Mouse (Mus musculus) left cerebral cortex, postnatal 36 days (tissue): ENCODE results near the gene Gli2. TPM values are rescaled to one million over a fixed set of nuclear protein-coding genes. Genes with fewer than 3 reads are reported as not detected.

Experiments used
- DNase-seq, 2 experiments: peaks; one replicate each; pipeline ENCODE4 v3.0.0; 2021 to 2022; ENCODE audit warnings: low spot score in 2 of 2, mixed read lengths in 1 of 2
- intact Hi-C: fragments of 180-260 bp; cut with DNase I; formaldehyde crosslinking; loops from one replicate; pipeline ENCODE4 v1.15.1; 2025
- total RNA-seq, 2 experiments: library from RNA; stranded (reverse); gene quantifications; 2 replicates each; pipeline ENCODE4 v1.2.3; 2021

Gene Gli2
- total RNA-seq, 2 experiments from 2014 or later: 3.2 to 4.8 TPM

DNA sequence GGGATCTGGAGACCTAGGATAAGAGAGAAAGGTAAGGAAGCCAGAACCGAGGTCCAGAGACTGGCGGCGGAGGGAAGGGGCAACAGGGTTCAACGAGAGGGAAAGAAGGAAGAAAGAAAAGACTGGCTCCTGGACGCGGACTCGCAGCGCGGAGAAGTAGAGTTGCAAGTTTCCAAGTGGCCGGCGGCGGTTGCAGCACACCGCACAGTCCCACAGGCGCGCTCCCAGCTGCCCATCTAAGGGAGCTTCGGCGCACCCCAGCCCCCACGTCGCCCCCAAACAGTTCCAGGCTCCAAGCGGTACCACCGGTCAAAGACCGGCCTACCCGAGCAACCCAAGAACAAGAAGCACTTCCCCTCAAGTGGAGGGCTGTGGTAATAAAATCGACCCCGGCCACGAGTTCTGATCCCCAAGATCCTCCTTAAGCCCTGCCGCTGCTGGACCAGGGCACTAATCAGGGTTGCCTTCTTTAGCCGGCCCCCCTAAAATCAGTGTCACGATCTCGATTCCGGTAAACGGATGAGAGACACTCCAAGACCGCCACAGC, 715 bp downstream of the Gli2 start:
- intact Hi-C loops: loop anchor here (5.0 kb wide), 1 partner anchor 145 kb away; no protein-coding TSS in a partner anchor

DNA sequence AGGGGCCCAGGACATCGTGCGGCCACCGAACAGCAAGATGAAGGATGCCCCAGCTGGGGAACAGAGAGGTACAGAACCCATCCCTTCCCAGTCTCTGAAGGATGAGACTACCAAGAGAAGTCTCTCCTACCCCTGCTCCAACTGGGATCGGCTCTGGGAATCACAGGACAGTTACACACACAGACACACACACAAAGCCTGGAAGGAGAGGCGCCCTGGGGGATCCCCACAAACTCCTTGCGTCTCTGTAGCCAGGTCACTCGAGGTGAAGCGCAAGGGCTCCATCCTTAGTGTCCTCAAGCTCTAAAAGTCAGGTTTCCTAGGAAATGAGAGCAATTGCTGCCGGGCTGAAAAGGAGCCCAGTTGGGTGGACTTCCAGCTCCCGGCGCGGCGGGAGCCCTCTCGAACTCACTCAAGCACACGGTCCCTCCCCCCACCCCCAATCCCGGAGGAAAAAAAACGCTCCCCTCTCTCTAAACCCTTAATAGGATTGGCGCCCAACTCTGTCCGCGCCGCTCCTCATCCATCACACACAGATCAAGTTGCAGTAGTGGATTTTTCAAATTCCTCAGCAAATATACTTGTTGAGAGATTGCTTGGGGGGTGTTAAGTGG, 1.4 kb downstream of the Gli2 start:
- DNase-seq: no peak
- intact Hi-C loops: loop anchor here (5.0 kb wide), 1 partner anchor 145 kb away; no protein-coding TSS in a partner anchor

More for the DNA sequence above, 715 bp downstream of the Gli2 start:
- DNase-seq: no peak

DNA sequence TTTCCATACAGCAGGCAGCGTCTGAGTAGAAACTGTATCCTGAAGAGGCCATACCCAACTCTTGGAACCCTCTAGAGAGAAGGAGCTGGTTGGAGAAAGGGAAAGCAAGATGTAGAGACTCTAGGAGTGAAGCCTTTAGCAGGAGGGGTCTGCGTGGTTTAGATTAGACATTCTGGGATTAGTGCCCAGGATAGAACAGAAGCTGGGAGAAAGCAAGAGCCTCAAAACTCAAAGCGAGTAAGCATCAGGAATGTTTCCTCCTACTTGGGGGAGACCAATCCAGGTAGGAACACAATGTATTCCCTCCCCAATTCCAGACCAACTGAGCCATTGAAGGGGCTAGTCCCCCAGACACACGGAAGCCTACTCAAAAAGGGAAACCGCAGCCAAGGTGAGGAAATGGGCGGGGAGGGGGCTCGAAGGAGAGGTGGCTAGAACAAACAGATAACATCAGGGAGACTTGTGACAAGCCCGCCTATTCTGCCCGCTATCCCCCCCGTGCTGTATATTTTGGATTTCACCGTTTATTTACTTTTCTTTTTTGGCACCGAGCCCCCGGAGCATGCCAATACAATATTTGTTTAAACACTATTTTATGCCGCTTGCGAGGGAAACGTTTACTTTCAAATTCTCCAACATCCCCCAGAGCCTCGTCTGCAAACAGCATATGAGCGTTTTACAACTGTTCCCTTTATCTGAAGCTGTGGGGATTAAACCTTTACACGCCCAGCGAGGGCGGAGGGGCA, 2.1 kb downstream of the Gli2 start:
- intact Hi-C loops: loop anchor here (5.0 kb wide), 1 partner anchor 144 kb away; no protein-coding TSS in a partner anchor

DNA sequence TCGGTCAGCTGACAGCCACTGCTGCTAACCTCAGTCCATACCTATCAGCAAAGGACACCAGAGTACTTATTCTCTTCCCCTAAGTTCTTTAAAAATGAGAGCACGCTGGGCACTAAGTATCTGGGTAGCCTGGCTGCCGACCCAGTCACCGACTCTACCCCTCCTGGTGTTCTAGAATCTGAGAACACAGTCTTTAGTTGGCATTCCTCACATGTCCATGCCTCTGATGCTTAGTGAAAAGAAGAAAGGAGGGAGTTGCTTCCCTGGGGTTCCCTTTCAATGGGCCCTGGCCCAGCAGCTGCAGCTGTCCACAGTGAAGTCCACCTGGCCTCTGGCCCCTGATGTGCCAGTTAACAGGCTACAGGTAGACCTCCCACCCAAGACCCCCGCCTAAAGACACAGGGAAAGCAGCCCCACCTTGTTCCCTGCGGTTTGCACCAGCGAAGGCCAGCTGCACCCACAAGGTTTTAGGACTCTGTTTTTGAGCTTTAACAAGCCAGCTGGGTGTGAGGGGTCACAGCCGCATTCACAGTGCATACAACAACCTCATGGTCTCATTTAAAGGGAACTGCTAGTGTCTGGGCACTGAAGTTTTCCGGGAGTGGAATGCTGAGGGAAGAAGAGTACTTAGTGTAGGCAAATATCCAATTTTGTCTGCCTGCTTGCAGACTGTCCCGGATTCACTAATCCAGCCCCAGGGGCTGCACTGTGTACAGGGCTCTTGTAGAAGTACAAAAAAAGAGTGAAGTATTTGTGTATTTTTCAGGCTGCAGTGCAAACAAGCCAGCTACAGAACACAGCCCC, 3.4 kb downstream of the Gli2 start:
- DNase-seq: no peak
- intact Hi-C loops: loop anchor here (5.0 kb wide), 1 partner anchor 143 kb away; no protein-coding TSS in a partner anchor

More for the DNA sequence above, 2.1 kb downstream of the Gli2 start:
- DNase-seq: no peak

DNA sequence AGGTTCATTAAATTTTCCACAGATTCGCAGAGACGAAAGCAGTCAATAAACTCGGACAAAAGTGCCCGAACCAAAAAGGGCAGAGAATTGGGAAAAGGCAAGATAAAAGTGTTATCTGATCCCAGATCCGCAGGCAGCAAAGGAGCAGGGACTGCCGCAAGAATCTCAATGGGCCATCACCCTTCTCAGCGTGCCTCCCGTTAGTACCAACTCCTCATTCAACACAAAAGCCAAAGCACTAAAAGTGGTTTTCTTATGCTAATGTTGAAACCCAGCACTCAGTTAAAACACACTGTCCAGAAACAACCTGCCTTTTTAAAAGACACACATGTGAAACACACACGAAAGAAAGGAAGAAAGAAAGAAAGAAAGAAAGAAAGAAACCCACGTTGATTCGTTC, 4.4 kb downstream of the Gli2 start:
- DNase-seq: no peak
- intact Hi-C loops: no loop called here

DNA sequence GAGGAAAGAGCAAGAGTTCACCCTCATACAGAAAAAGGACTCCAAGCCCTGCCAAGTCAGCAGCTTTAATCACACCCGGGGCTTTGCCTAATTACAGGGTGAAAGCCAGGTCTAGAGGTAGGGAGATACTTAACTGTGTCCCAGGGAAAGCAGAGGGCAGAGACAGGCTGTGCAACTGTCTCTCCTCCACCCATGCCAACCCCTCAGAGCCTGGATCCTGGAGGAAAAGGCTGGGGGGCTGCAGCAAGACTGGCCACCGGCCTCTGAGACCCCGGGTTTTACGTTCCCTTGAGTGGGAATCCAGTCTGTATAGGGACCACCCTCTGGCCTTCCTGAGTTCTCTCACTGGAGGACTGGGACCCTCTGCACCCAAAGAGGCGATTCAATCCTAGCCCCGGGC, 4.9 kb downstream of the Gli2 start:
- no peak for DNase-seq
- intact Hi-C loops: no loop called here

DNA sequence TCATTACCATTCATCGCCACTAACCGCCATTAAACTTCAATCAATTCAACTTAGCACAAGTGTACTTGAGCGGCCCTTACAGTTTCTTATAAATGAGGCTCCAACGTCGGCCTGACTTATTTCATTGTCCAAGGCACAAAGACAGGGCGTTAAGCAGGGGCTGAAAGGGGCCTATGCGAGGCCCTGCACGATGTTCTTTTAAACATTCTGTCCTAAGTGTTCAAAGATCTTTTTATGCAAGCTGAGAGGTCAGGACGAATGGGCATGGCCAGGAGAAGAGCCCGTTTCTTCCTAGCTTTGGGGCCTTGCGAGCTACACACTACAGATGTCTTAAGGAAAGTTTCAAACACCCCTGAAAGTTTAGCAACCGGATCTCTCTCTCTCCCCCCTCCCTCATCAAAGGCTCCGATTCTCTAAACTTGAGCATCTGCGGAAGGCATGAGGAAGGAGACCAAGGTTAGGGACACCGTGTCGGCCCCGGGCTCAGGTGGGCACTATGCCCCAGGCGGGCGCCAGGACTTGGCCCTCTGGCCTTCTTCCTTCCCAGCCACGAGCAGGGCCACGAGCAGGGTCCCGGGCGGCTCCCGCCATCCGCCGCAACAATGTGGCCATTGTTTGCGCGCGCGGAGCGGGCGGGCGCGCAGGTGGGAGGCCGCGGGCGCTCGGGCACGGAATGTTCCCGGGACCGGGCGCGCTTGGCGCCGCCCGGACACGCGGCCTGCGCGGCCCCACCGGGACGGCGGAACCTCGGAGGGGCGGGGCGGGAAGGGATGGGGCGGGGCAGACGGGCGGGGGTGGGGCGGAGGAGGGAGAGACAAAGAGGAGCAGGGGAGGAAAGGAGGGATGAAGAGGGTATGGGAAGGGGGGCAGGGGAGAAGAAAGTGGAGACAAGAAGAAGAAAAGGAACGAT, 5.7 kb downstream of the Gli2 start:
- DNase-seq: peak; percentile 46 to 50
- intact Hi-C loops: no loop called here

DNA sequence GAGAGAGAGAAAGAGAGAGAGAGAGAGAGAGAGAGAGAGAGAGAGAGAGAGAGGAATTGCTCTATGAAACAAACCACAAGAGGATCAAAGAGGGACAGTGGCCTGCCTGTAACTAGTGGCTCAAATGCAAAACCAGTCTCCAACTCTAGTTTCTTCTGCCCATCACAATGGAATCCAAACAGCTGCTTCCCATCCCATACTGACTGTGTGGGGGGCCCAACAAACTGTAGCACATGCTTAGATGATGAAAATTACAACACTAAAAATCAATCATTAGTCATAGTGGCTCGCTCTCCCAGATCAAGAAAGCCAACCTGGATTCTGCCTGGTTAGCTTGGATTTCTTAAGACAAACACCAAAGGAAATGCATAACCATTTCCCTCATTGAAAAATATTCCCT, 15.0 kb downstream of the Gli2 start:
- intact Hi-C loops: no loop called here

DNA sequence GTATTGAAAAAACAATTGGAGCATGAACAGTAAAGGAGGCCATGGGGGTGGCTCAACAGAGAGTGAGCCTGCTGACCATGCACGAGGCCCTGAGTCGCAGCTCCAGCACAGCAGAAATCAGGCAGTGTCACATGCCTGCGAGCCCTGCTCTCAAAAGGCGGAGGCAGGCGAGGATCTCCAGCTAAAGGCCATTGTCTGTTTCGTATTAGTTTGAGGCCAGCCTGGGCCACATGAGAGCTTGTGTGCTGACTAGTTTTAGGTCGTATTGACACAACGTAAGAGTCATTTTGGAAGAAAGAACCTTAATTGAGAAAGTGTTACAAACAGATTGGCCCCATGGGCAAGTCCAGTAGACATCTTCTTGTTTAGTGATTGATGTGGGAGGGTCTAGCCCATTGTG, 17.5 kb downstream of the Gli2 start:
- DNase-seq: no peak
- intact Hi-C loops: no loop called here

More for the DNA sequence above, 15.0 kb downstream of the Gli2 start:
- no peak for DNase-seq

DNA sequence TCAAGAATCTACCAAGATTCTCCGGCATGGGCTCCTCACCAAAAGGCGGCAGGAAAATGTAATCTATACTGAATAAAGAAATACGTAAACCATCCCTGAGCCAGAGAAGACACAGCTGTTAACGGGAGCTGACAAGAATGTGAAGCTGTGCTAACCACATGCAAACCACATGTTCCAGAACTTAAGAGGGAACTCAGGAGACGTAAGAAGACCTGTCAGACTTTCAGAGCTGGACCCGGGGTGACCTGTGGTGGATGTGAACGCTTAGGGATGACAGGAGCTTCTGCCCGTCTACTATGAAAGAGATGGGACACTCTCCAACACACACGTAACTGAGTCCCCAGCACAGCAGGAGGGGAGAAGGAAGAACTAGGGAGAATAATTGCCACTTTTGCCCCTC, 18.1 kb downstream of the Gli2 start:
- intact Hi-C loops: no loop called here
- DNase-seq: no peak

DNA sequence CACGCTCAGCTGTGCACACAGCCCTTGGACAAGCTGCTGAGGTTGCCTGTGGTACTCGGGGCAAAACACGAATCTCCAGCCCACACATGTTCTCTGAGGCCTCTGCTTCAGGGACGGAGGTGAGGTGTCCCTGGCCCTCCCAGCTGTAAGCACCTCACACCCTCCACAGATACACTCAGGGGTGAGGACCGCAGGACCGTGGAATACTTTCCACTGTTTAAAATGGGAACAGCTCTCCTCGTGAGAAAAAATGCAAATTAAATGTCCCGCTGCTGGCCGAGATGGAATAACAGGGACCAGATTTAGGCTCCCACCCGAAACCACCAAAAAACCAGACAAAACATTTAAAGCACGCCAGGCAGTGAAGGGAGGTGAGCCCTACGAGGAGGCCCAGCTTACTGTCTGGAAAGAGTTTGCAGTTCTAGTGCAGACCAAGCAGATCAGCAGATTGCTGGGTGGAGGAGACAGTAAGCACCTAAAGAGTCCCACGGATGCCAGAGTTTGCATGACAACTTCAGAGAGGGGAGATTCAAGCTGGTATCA, 19.2 kb downstream of the Gli2 start:
- intact Hi-C loops: loop anchor here (5.0 kb wide), 1 partner anchor 127 kb away; no protein-coding TSS in a partner anchor

DNA sequence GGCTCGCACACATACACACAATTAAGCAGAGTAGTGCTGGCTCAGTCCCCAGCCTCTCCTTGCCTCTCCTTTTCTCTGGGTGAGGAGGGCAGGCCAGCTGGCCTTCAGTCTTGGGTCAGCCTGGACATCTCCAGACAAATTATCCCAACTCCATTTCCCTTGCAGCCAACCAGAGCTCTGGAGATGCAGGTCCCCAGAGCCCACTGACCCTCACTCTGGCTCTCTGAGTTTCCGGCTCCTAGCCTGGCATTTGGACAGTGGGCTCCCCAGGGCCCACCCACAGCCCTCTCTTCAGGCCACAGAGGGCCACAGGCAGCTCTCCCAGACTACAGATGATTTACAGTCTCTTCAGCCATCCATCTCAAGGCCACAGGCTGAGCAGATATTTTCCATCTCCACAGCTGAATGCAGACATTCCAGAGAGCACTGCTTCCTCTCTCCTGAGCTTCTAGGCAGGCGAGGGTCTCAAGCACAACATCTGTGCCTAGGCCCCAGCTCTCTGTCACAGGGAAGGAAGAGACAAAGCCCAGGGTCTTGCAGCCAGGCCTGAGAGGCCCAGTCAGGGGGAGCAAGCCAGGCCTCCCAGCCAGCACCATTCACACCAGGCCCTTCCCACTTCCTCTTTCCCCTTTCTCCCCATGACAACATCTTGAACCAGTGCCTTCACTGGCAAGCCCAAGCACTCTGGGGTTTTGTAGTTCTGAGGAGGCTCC, 19.8 kb downstream of the Gli2 start:
- intact Hi-C loops: loop anchor here (5.0 kb wide), 1 partner anchor 126 kb away; no protein-coding TSS in a partner anchor
- no peak for DNase-seq

More for the DNA sequence above, 19.2 kb downstream of the Gli2 start:
- peak; percentile 71 to 73 for DNase-seq

DNA sequence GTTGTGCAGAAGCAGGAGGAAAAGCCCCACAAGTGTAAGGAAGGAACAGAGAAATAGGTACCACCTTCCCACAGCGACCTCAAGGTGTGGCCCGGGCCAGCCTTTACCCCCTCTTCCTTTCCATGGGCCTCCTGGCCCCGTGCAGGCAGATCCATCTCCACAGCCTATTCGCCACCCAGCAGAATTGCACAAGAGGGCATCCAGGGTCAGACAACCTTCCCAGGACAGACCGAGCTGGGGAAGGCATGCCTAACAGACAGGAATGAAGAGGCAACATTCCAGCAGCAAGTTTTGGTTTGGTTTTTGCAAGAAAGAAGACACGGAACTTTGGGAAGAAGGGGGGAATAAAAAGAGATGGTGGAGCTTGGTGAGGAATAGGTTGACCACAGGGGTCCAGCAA, 22.2 kb downstream of the Gli2 start:
- intact Hi-C loops: loop anchor here (5.0 kb wide), 1 partner anchor 124 kb away; no protein-coding TSS in a partner anchor
- DNase-seq: no peak

DNA sequence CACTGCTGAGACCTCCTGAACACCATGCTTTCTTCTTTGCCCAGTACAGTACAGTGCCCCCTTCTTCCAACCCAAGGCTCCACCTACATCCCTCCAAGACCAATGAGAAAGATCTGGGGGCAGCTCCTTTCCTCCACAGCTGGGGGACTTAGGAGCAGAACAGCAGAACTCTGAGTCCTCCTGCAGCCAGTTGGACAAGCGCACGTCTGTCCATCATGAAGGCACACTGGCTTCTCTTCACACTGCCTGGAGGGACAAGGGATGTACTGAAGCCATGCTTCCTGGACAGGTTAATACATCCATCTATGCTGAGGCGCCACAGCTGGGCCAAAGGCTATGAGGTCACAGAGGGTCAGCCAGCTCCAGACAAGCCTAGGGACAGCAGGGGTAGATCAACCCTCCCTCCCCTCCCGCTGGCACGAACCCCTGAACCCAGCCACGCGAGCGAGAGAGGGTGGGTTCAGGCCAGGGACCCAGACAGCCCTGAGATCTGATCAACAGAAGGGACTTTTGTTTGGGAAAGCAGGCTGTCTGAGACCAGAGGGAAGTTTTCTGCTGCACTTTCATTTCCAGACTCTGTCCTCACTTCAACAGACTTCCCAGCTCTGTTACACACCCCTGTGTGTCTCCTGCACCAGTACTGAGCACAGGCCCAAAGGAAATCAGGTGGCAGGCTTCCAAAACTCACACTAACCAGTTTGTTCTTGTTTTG, 27.6 kb downstream of the Gli2 start:
- intact Hi-C loops: no loop called here
- no peak for DNase-seq

DNA sequence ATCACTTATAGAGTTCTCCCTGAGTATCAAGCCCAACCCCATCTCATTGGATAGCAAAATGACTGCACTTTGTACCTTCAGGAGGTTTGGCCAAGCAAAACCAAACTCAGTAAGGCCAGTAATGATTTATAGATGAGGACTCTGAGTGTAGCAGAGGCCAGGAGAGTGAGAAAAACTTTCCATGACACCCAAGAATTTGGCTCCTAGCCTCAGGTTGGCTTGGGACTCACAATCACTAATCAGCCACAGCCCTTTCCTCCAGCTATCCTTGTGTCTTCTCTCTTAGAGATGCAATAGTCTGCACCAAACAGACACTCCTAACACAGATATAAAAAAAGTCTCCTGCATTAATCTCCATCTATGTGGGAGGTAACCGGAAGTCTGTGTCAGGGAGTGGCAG, 31.1 kb downstream of the Gli2 start:
- no peak for DNase-seq
- intact Hi-C loops: no loop called here

DNA sequence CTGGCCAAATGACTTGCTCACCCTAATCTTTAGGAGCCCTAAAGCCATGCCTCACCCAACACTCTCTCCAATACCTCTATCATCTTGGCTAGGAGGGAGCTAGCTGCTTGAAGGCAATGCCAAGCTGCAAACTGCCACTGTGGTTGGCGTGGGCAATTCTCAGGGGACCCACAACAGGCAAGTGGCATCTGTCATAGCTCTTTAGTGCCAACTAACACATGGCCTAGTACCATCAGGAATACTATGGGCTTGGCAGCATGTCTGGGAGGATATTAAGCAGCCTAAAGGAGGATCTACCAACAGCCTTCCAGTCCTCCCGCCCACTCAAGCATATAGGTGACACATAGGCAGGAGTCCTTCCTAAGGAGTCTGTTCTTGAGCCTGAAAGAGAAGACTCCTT, 33.3 kb downstream of the Gli2 start:
- no peak for DNase-seq
- intact Hi-C loops: no loop called here

DNA sequence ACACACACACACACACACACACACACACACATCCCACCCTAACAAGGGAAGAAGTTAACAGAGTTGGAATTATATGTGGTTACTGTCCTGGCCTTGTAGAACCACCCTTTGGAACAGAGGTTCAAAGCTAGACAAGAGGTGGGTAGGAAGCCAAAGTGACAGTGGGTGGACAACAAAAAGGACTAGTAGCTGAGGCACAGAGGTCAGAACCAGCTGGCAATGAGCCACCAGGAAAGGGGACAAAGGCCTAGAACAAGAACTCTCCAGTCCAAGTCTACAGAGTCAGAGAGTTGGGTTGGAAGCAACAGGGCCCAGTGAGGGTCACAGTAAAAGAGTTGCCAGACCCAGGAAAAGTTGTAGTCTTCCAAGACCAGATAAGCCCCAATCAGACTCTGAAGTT, 34.4 kb downstream of the Gli2 start:
- intact Hi-C loops: no loop called here
- no peak for DNase-seq
